Mouse (Mus musculus) T-helper 1 cell (primary cell): Measurements from ENCODE around the gene Sh3d21.
"Not testable (repeated sequence)": the region's sequence is repeated elsewhere in the genome, so short reads cannot be mapped to it uniquely, and the experiment has no call there.

ENCODE experiments used
- in situ Hi-C: fragments of 300-600 bp; cut with MboI, MseI; formaldehyde crosslinking; loops from one replicate; pipeline ENCODE4 v1.15.1; 2025; ENCODE audit warnings: high pct_unique_total_duplicates

Sh3d21 gene

GRCm38 (mm10) chr4:126168851-126169250 is 5.6 kb upstream of the Sh3d21 start:
- in situ Hi-C loops, result no loop called here

- in situ Hi-C loops, result no loop called here
Observed at GRCm38 (mm10) chr4:126166084-126166483, 2.8 kb upstream of the Sh3d21 start.

GRCm38 (mm10) chr4:126165092-126165491 is 1.8 kb upstream of the Sh3d21 start:
- in situ Hi-C loops, result not testable (repeated sequence)

GRCm38 (mm10) chr4:126163685-126164084 is 394 bp upstream of the Sh3d21 start:
- in situ Hi-C loops, result no loop called here

- in situ Hi-C loops, result no loop called here
Observed at GRCm38 (mm10) chr4:126162544-126163066, 686 bp downstream of the Sh3d21 start.

GRCm38 (mm10) chr4:126161986-126162385 is 1.3 kb downstream of the Sh3d21 start:
- in situ Hi-C loops, result no loop called here

GRCm38 (mm10) chr4:126161456-126161855 is 1.8 kb downstream of the Sh3d21 start:
- in situ Hi-C loops, result no loop called here

GRCm38 (mm10) chr4:126160981-126161380 is 2.3 kb downstream of the Sh3d21 start:
- in situ Hi-C loops, result no loop called here

- in situ Hi-C loops, result no loop called here
Observed at GRCm38 (mm10) chr4:126159455-126159854, 3.8 kb downstream of the Sh3d21 start.

- in situ Hi-C loops, result no loop called here
Observed at GRCm38 (mm10) chr4:126157562-126157961, 5.7 kb downstream of the Sh3d21 start.

GRCm38 (mm10) chr4:126156617-126157016 is 6.7 kb downstream of the Sh3d21 start:
- in situ Hi-C loops, result no loop called here

GRCm38 (mm10) chr4:126155869-126156268 is 7.4 kb downstream of the Sh3d21 start:
- in situ Hi-C loops, result no loop called here

- in situ Hi-C loops, result no loop called here
Observed at GRCm38 (mm10) chr4:126155183-126155582, 8.1 kb downstream of the Sh3d21 start.

- in situ Hi-C loops, result loop anchor here (5.0 kb wide), 1 partner anchor 66 kb away; no protein-coding TSS in a partner anchor
Observed at GRCm38 (mm10) chr4:126152864-126153263, 10.4 kb downstream of the Sh3d21 start.

- in situ Hi-C loops, result loop anchor here (5.0 kb wide), 1 partner anchor 65 kb away; no protein-coding TSS in a partner anchor
Observed at GRCm38 (mm10) chr4:126151701-126152440, 11.4 kb downstream of the Sh3d21 start.

GRCm38 (mm10) chr4:126150949-126151320 is 12.4 kb downstream of the Sh3d21 start:
- in situ Hi-C loops, result loop anchor here (5.0 kb wide), 1 partner anchor 64 kb away; no protein-coding TSS in a partner anchor

- in situ Hi-C loops, result loop anchor here (5.0 kb wide), 1 partner anchor 63 kb away; no protein-coding TSS in a partner anchor
Observed at GRCm38 (mm10) chr4:126150297-126150948, 12.9 kb downstream of the Sh3d21 start.

- in situ Hi-C loops, result loop anchor here (5.0 kb wide), 1 partner anchor 62 kb away; no protein-coding TSS in a partner anchor
Observed at GRCm38 (mm10) chr4:126149798-126150197, 13.5 kb downstream of the Sh3d21 start.

GRCm38 (mm10) chr4:126149041-126149676 is 14.1 kb downstream of the Sh3d21 start:
- in situ Hi-C loops, result no loop called here

- in situ Hi-C loops, result no loop called here
Observed at GRCm38 (mm10) chr4:126148161-126148961, 14.9 kb downstream of the Sh3d21 start.

- in situ Hi-C loops, result no loop called here
Observed at GRCm38 (mm10) chr4:126147533-126148160, 15.6 kb downstream of the Sh3d21 start, which contains the start of gene Eva1b. Gene Eva1b, plus strand, starts transcription at chr4:126147744.
